Mouse (Mus musculus) embryonic fibroblast, embryonic 13.5 days (primary cell): ENCODE data around the gene Adgrg5. TPM values are rescaled to one million over a fixed set of nuclear protein-coding genes. Genes with fewer than 3 reads are reported as not detected.

ENCODE experiments used
- H3K27ac ChIP-seq: 2 replicates; pipeline ENCODE4 v1.5.1; 2012; ENCODE audit warnings: low read length, control low read depth, inconsistent platforms; ENCODE audit not compliant: insufficient read depth
- H3K4me1 ChIP-seq: 2 replicates; pipeline ENCODE4 v1.6.1; 2011; ENCODE audit warnings: low read length; ENCODE audit not compliant: control insufficient read depth, insufficient read depth
- H3K4me3 ChIP-seq: 2 replicates; pipeline ENCODE4 v1.5.1; 2011; ENCODE audit warnings: mild to moderate bottlenecking, control low read depth, low read length; ENCODE audit not compliant: insufficient read depth
- CTCF ChIP-seq: IDR thresholded peaks from 2 replicates; pipeline ENCODE4 v1.5.1; 2011; ENCODE audit warnings: mild to moderate bottlenecking, control low read depth, low read length, moderate library complexity, borderline replicate concordance; ENCODE audit not compliant: insufficient read depth
- POLR2A ChIP-seq: IDR thresholded peaks from 2 replicates; pipeline ENCODE4 v1.6.1; 2011; ENCODE audit warnings: low read depth, mild to moderate bottlenecking, control low read depth, low read length, moderate library complexity
- polyA plus RNA-seq: library from polyadenylated mRNA; stranded (reverse); fragments of >200 nt; gene quantifications from 2 replicates; pipeline ENCODE4 v1.2.4, GENCODE M21; 2011; ENCODE audit warnings: low read depth; ENCODE audit not compliant: missing spikeins, insufficient read length

The Adgrg5 gene
- polyA plus RNA-seq, 1 experiment = 0.49 TPM

DNA sequence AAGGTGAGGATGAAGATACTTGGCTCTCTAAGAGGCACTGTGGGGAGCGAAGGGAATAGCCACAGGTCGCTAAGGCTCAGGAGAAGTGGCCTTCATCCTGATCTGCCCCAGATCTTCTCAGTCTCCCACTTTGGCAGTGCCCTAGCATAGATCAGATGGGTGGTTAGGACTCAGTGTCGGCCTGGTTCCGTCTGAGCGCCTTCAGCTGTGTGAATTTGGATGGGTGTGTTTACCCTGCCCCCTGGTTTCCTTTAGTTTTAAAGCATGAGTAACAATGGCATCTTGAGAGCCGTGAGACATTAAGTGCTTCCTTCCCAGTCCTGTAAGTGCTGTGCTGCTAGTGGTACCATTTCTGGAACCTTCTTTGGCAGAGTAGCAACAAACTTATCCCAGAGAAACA, 65.1 kb downstream of the Adgrg5 start:
- TF ChIP-seq CTCF (no peak), POLR2A (no peak)
- no peak overlapping the region for H3K27ac ChIP-seq
- 0 out of 2 replicates have a peak, but pooled peaks cover 2% of the 10 kb centered on the region for H3K4me1 ChIP-seq
- no peak overlapping the region for H3K4me3 ChIP-seq

DNA sequence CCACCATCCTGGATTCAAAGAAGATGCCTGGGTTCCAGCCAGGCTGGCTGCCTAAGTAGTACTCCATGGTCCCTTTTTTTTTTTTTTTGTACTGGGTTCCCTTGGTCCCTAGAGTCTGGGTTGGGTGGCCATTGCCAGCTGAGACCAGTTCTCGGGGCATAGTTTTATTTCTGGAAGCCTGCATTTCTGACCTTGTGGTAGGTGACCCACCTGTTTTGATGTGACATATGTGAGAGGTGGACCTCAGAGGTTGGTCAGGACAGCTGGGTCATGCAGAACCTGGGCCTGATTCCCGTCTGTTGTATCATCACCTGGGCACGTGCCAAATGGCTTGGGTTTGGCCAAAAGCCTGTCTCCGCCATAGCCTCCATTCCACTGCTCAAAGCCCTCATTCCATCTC, 66.2 kb downstream of the Adgrg5 start:
- H3K4me1 ChIP-seq = no peaks in the 10 kb centered on the region

DNA sequence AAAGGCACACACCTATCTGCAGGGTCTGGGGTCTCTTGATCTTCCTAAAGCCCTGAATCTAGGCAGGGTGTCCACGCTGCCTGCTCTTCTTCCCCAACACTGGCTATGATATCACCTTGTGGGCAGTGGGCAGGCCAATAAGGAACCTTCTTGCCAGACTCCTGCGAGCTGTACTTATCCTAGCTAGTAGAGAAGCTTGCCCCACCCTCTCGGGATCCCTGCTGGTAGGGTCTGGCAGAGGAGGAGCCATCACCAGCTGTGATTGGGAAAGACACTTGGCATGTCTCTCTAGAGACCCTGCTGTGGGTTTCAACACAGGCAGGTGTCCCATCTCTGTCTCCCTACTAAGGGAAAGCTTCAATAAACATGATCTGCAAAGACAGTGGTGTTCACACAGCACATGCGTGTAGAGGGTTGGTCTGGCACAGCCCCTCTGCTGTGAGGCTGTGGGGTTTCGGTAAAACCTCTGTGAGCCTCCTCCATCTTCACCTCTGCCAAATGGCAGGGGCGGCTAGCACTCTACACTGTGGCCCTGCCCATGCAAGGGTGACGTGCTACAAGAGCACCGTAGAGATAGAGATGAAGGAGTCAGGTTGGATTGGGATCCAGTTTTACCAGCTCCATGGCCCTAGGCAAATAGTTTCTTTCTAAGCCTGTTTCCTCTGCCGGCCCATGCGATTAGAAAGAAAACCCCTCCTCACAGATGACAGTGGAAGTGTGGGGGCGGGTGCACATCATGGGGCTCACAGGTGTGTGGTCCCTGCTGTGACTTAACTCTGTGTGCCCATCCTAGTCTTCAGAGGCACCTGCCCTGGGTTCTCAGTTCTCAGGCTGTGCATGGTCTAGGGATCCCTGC, 67.3 kb downstream of the Adgrg5 start:
- H3K4me1 ChIP-seq = no peaks in the 10 kb centered on the region
- no peak overlapping the region for H3K4me3 ChIP-seq
- TF ChIP-seq CTCF (no peak), POLR2A (no peak)
- H3K27ac ChIP-seq = no peak overlapping the region

More for the DNA sequence above, 66.2 kb downstream of the Adgrg5 start:
- TF ChIP-seq CTCF (no peak), POLR2A (no peak)
- H3K27ac ChIP-seq = no peak overlapping the region
- no peak overlapping the region for H3K4me3 ChIP-seq

DNA sequence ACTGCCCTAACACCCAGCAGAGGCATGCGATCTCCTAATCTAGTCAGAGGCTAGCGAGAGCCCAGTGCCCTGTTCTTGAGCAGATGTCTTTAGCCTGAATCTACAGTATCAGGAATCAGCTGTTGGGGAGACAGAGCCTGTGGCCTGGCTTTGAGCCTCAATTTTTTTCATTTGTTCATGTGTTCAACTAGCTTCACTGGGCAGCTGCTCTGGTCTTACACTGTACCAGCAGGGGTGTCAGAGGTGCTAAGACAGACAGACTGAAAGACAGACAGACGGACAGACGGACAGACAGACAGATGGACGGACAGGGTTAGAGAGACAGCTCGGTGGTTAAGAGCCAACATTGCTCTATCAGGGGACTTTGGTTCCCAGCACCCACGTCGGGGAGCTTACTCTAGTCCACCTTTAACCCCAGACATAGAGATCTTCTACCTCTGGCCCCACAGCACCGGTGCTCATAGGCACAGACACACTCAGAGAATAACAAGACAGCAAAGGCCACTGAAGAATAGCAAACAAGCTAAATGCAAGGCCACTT, 68.0 kb downstream of the Adgrg5 start:
- Histone ChIP-seq H3K27ac (no peak overlapping the region), H3K4me1 (no peaks in the 10 kb centered on the region), H3K4me3 (no peak overlapping the region)
- no peak for TF ChIP-seq CTCF
- no peak for TF ChIP-seq POLR2A

DNA sequence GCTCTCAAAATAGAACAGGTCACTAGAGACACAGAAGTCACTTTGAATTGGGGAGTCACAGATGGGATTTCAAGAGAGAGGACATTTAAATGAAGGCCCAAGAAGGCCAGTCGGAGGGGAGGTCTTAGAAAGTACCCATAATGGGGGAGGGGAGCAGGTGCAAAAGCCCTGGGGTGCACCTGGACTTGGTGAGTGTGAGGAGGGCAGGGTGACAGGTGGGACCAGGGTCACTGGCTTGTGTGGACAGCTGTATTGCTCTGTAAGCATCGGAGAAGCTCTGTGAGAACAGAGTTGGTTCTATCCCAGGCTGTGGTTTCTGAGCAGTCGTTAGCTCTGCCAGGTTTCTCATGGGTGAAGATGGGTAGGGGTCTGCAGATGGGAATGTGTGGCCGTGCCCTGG, 68.5 kb downstream of the Adgrg5 start:
- no peaks in the 10 kb centered on the region for H3K4me1 ChIP-seq
- no peak for TF ChIP-seq POLR2A
- TF ChIP-seq CTCF = no peak
- H3K27ac ChIP-seq = no peak overlapping the region
- no peak overlapping the region for H3K4me3 ChIP-seq

DNA sequence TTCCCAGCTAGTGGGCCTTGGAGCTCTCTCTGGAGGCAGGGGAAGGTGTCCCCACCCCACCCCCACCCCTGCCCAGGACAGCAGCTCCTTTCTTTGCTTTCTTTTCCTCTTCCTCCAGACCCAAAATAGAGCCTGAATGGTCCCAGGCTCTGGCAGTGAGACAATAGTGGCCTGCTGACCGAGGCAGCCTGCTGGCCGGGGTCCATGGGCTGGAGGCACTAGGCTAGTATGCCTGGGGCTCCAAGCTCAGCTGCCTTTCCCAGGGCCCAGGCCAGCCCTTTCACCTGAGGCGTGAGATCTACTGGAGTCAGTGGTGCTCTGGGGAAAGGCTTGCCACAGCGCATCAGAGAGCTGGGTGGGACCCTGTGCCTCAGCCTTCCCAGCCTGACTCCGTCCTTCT, 69.0 kb downstream of the Adgrg5 start:
- Histone ChIP-seq H3K27ac (no peak overlapping the region), H3K4me3 (no peak overlapping the region), H3K4me1 (no peaks in the 10 kb centered on the region)
- TF ChIP-seq CTCF (no peak), POLR2A (no peak)

Other genes with a start within 250 kb of the Adgrg5 start
- gene Pllp, start 227.4 kb upstream of the Adgrg5 start, polyA plus RNA-seq = 0.60 TPM in 1 of 2 replicates, not detected in the other
- gene Ccl22, start 178.1 kb upstream of the Adgrg5 start, polyA plus RNA-seq = not detected in 2 replicates
- 30.9 and 34.7 TPM in 2 replicates for gene Cx3cl1, start 151.7 kb upstream of the Adgrg5 start, polyA plus RNA-seq
- gene Ccl17, start 113.2 kb upstream of the Adgrg5 start, polyA plus RNA-seq = not detected in 2 replicates
- 46.5 and 48.9 TPM in 2 replicates for gene Coq9, start 85.4 kb upstream of the Adgrg5 start, polyA plus RNA-seq
- 27.6 and 35.3 TPM in 2 replicates for gene Ciapin1, start 85.3 kb upstream of the Adgrg5 start, polyA plus RNA-seq
- 84.6 and 92.0 TPM in 2 replicates for gene Polr2c, start 66.2 kb upstream of the Adgrg5 start, polyA plus RNA-seq
- gene Dok4, start 47.4 kb upstream of the Adgrg5 start, polyA plus RNA-seq = 8.7 and 9.3 TPM in 2 replicates
- 39.2 and 43.7 TPM in 2 replicates for gene Ccdc102a, start 5.6 kb upstream of the Adgrg5 start, polyA plus RNA-seq
- gene Adgrg1, start 51.1 kb downstream of the Adgrg5 start, polyA plus RNA-seq = 3.1 and 3.4 TPM in 2 replicates
- gene Adgrg3, start 94.0 kb downstream of the Adgrg5 start, polyA plus RNA-seq = not detected in 2 replicates
- not detected in 2 replicates for gene Drc7, start 131.4 kb downstream of the Adgrg5 start, polyA plus RNA-seq
- 6.8 and 9.0 TPM in 2 replicates for gene Katnb1, start 157.5 kb downstream of the Adgrg5 start, polyA plus RNA-seq